Mouse (Mus musculus): Measurements from ENCODE around the gene Olfr1037. TPM values are rescaled to one million over a fixed set of nuclear protein-coding genes. Genes with fewer than 3 reads are reported as not detected.
"Not testable (repeated sequence)": the region's sequence is repeated elsewhere in the genome, so short reads cannot be mapped to it uniquely, and the experiment has no call there.

The Olfr1037 gene
- polyA plus RNA-seq (2014; fragmentation: Nextera tagmentation; extraction: Ambion mirVana), result not detected in 2 replicates

DNA sequence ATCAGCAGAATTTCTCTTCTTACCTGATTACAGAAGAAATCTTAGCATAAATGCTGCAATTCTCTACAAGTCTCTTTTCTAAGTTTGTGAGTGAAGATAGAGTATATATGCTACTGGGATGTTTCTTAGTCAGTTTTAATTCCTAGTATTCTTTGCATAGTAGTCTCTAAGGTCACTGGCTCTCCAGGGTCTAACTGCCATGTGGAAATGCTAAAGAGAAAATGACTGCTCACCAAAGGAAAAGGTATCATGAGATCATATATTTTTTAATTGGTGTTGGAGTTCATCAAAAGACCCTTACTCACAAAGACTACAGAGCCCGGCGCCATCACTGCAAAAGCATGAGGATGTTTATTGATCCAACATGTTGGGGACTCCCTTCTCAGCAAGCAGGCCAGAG is at the start of gene Olfr1037:
Gene Olfr1037 (minus strand): TSS at position 101 of the 400 bp plus-strand sequence.
- Histone ChIP-seq H3K4me2 (ENCODE audit: low read depth, low read length) (no peak within 1 kb of the TSS), H3K27me3 (ENCODE audit: control insufficient read depth, insufficient read depth, low read length) (no peaks in the 10 kb centered on the region), H3K9ac (replicated peaks; ENCODE audit: low read length) (no peak within 1 kb of the TSS), H3K9me3 (replicated peaks; ENCODE audit: control insufficient read depth, low read length) (no peaks in the 10 kb centered on the region), H3K4me1 (ENCODE audit: control insufficient read depth, insufficient read depth, low read length) (no peaks in the 10 kb centered on the region), H3K27ac (replicated peaks; ENCODE audit: low read depth, low read length) (no peak within 1 kb of the TSS), H3K36me3 (replicated peaks; ENCODE audit: control insufficient read depth, insufficient read depth, low read depth, low read length) (no peaks in the 10 kb centered on the region), H3K4me3 (ENCODE audit: low read depth, low read length) (no peak within 1 kb of the TSS)
- ATAC-seq (replicated peaks; ENCODE audit: insufficient number of reproducible peaks, low FRiP score, low TSS enrichment, low read depth) (no peak), DNase-seq (ENCODE audit: low spot score) (no peak)
- WGBS, result 80% methylated on average over 2 of the region's 2 CpGs

DNA sequence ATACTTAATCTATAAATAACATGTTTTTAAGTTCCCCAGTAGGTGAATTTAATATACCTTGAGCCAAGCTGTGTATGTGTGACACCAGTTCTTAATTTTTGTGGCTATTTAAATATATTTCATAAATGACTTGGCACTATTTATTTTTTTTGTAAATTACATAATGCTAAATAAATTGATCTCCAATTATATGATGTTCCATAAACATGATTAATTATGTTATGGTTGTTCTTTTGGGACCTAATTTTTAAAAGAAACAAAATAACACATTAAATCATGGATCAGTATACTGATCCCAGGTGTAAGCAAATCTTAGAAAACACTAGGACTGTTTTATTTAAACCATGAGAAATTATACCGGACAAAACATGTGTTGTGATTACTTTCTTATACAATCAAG is 48.6 kb upstream of the Olfr1037 start, which contains the start of gene Olfr1039:
Gene Olfr1039 (minus strand): TSS at position 101 of the 400 bp plus-strand sequence.
- no peak for DNase-seq (ENCODE audit: low spot score)
- Histone ChIP-seq H3K27me3 (ENCODE audit: control insufficient read depth, insufficient read depth, low read length) (no peaks in the 10 kb centered on the region), H3K4me1 (ENCODE audit: control insufficient read depth, insufficient read depth, low read length) (no peaks in the 10 kb centered on the region), H3K4me2 (ENCODE audit: low read depth, low read length) (no peak within 1 kb of the TSS), H3K27ac (replicated peaks; ENCODE audit: low read depth, low read length) (no peak within 1 kb of the TSS), H3K4me3 (ENCODE audit: low read depth, low read length) (no peak within 1 kb of the TSS), H3K9ac (replicated peaks; ENCODE audit: low read length) (no peak within 1 kb of the TSS), H3K9me3 (replicated peaks; ENCODE audit: control insufficient read depth, low read length) (no peaks in the 10 kb centered on the region), H3K36me3 (replicated peaks; ENCODE audit: control insufficient read depth, insufficient read depth, low read depth, low read length) (no peaks in the 10 kb centered on the region)
- no peak for ATAC-seq (replicated peaks; ENCODE audit: insufficient number of reproducible peaks, low FRiP score, low TSS enrichment, low read depth)
- WGBS, result 95% methylated on average over 1 of the region's 1 CpGs

DNA sequence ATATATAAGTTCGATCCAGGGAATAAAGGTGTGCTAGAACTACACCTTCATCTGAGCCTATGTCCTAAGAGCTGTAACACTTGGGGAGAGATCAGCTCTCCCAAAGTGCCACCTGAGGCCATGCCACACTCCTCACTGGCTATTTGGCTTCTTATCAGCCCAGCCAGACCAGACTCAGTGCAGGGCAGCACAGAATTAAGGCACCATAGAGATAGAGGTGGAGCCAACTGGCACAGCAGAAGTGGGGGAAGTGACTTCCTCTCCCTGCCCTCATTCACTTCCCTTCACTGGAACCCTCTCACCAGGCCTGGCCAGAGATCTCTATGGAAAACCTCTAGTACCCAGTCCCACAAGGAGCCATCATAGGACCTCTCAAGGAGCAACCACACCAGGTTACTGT is 6.7 kb downstream of the Olfr1037 start:
- not testable (repeated sequence) for H3K4me1 ChIP-seq (ENCODE audit: control insufficient read depth, insufficient read depth, low read length); H3K27ac ChIP-seq (replicated peaks; ENCODE audit: low read depth, low read length); H3K4me2 ChIP-seq (ENCODE audit: low read depth, low read length); H3K9ac ChIP-seq (replicated peaks; ENCODE audit: low read length); H3K36me3 ChIP-seq (replicated peaks; ENCODE audit: control insufficient read depth, insufficient read depth, low read depth, low read length); H3K27me3 ChIP-seq (ENCODE audit: control insufficient read depth, insufficient read depth, low read length); DNase-seq (ENCODE audit: low spot score); H3K4me3 ChIP-seq (ENCODE audit: low read depth, low read length); ATAC-seq (replicated peaks; ENCODE audit: insufficient number of reproducible peaks, low FRiP score, low TSS enrichment, low read depth); H3K9me3 ChIP-seq (replicated peaks; ENCODE audit: control insufficient read depth, low read length)
- 81% methylated on average over 1 of the region's 1 CpGs for WGBS

DNA sequence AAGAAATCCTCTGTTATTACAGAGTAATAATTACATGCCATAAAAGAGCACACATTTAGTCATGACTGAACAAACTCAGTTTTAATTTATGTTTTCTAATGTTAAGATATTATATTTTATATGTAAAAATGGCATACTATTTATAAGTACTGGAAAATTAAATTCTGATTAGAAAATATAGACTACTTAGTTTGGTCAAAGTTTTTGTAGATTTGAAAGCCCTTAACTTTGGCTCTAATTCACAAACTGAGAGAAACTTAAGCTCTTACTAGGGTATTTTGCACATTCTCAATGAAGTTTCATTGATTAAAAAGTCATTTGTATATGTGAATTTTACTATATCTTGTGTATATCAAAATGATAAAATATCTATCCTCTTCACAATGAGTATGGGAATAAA is 13.5 kb downstream of the Olfr1037 start, which contains the start of gene Olfr1036:
Gene Olfr1036 (plus strand): TSS at position 301 of the 400 bp plus-strand sequence.
- H3K4me3 ChIP-seq (ENCODE audit: low read depth, low read length); H3K36me3 ChIP-seq (replicated peaks; ENCODE audit: control insufficient read depth, insufficient read depth, low read depth, low read length); H3K27me3 ChIP-seq (ENCODE audit: control insufficient read depth, insufficient read depth, low read length); H3K9me3 ChIP-seq (replicated peaks; ENCODE audit: control insufficient read depth, low read length); H3K27ac ChIP-seq (replicated peaks; ENCODE audit: low read depth, low read length); H3K4me1 ChIP-seq (ENCODE audit: control insufficient read depth, insufficient read depth, low read length); DNase-seq (ENCODE audit: low spot score); H3K4me2 ChIP-seq (ENCODE audit: low read depth, low read length); ATAC-seq (replicated peaks; ENCODE audit: insufficient number of reproducible peaks, low FRiP score, low TSS enrichment, low read depth); H3K9ac ChIP-seq (replicated peaks; ENCODE audit: low read length): not testable (repeated sequence)

DNA sequence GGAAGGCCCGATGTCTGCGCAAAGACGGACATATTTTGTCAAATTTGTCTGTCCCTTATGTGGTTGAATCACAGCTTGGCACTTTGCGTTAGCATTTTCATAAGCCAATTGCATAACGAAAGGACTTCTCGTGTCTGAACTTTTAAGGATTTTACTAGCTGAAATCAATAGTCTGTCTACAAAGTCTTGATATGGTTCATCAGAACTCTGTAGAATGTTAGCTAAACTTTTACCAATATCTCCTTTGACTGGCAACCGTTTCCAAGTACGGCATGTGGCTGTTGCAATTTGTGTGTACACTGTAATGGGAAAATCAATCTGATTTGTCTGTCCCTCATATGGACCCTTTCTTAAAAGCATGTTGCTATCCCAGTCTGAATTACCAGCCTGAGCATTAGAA is 17.0 kb downstream of the Olfr1037 start:
- no peaks in the 10 kb centered on the region for H3K9me3 ChIP-seq (replicated peaks; ENCODE audit: control insufficient read depth, low read length)
- WGBS, result 96% methylated on average over 8 of the region's 8 CpGs
- H3K27ac ChIP-seq (replicated peaks; ENCODE audit: low read depth, low read length), result no peak overlapping the region
- no peak for DNase-seq (ENCODE audit: low spot score)
- no peak overlapping the region for H3K9ac ChIP-seq (replicated peaks; ENCODE audit: low read length)
- H3K4me2 ChIP-seq (ENCODE audit: low read depth, low read length), result no peak overlapping the region
- no peak overlapping the region for H3K4me3 ChIP-seq (ENCODE audit: low read depth, low read length)
- ATAC-seq (replicated peaks; ENCODE audit: insufficient number of reproducible peaks, low FRiP score, low TSS enrichment, low read depth), result no peak
- no peaks in the 10 kb centered on the region for H3K27me3 ChIP-seq (ENCODE audit: control insufficient read depth, insufficient read depth, low read length)
- no peaks in the 10 kb centered on the region for H3K4me1 ChIP-seq (ENCODE audit: control insufficient read depth, insufficient read depth, low read length)
- H3K36me3 ChIP-seq (replicated peaks; ENCODE audit: control insufficient read depth, insufficient read depth, low read depth, low read length), result no peaks in the 10 kb centered on the region

DNA sequence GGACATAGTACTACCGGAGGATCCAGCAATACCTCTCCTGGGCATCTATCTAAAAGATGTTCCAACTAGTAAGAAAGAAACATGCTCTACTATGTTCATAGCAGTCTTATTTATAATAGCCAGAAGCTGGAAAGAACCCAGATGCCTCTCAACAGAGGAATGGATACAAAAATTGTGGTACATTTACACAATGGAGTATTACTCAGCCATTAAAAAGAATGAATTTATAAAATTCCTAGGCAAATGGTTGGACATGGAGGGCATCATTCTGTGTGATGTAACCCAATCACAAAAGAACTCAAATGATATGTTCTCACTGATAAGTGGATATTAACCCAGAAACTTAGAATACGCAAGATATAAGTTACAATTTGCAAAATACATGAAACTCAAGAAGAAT is 23.4 kb downstream of the Olfr1037 start:
- H3K4me2 ChIP-seq (ENCODE audit: low read depth, low read length); H3K4me1 ChIP-seq (ENCODE audit: control insufficient read depth, insufficient read depth, low read length); ATAC-seq (replicated peaks; ENCODE audit: insufficient number of reproducible peaks, low FRiP score, low TSS enrichment, low read depth); DNase-seq (ENCODE audit: low spot score); H3K36me3 ChIP-seq (replicated peaks; ENCODE audit: control insufficient read depth, insufficient read depth, low read depth, low read length); H3K27ac ChIP-seq (replicated peaks; ENCODE audit: low read depth, low read length); H3K27me3 ChIP-seq (ENCODE audit: control insufficient read depth, insufficient read depth, low read length); H3K9ac ChIP-seq (replicated peaks; ENCODE audit: low read length); H3K9me3 ChIP-seq (replicated peaks; ENCODE audit: control insufficient read depth, low read length); H3K4me3 ChIP-seq (ENCODE audit: low read depth, low read length): not testable (repeated sequence)
- WGBS, result 89% methylated on average over 2 of the region's 2 CpGs

DNA sequence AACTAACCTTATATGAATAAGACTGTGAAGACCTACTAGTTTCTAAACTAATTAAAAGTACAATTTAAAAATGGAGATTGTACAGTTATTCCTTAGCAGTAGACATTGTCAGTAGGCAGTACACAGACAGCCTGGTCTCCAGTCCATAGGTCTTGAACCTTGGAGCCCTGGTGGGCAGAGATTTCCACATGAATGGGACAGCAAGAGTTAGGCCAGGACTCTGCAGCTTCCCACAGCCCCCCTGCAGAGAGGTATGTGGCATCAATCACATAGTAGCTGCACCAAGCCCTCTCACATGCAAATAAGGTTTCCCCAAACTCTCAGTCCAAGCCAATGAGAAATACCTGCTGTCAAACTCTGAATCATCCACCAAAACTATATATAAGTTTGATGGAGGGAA is 36.4 kb downstream of the Olfr1037 start:
- ATAC-seq (replicated peaks; ENCODE audit: insufficient number of reproducible peaks, low FRiP score, low TSS enrichment, low read depth); DNase-seq (ENCODE audit: low spot score); H3K4me3 ChIP-seq (ENCODE audit: low read depth, low read length); H3K36me3 ChIP-seq (replicated peaks; ENCODE audit: control insufficient read depth, insufficient read depth, low read depth, low read length); H3K4me1 ChIP-seq (ENCODE audit: control insufficient read depth, insufficient read depth, low read length); H3K9ac ChIP-seq (replicated peaks; ENCODE audit: low read length); H3K27ac ChIP-seq (replicated peaks; ENCODE audit: low read depth, low read length); H3K4me2 ChIP-seq (ENCODE audit: low read depth, low read length); H3K9me3 ChIP-seq (replicated peaks; ENCODE audit: control insufficient read depth, low read length); H3K27me3 ChIP-seq (ENCODE audit: control insufficient read depth, insufficient read depth, low read length): not testable (repeated sequence)

DNA sequence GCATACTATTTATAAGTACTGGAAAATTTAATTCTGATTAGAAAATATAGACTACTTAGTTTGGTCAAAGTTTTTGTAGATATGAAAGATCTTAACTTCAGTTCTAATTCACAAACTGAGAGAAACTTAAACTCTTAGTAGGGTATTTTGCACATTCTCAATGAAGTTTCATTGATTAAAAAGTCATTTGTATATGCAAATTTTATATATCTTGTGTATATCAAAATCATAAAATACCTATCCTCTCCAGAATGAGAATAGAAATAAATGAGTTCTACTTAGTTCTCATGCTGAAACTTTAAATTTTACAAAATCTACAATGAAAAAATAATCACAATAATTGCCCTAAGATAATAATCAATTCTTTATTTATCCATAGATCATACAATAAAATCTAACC is 41.6 kb downstream of the Olfr1037 start, which contains the start of gene Olfr1034:
Gene Olfr1034 (plus strand): TSS at position 301 of the 400 bp plus-strand sequence.
- H3K4me1 ChIP-seq (ENCODE audit: control insufficient read depth, insufficient read depth, low read length), result no peaks in the 10 kb centered on the region
- no peak within 1 kb of the TSS for H3K4me3 ChIP-seq (ENCODE audit: low read depth, low read length)
- no peak within 1 kb of the TSS for H3K9ac ChIP-seq (replicated peaks; ENCODE audit: low read length)
- no peak within 1 kb of the TSS for H3K4me2 ChIP-seq (ENCODE audit: low read depth, low read length)
- DNase-seq (ENCODE audit: low spot score), result no peak
- H3K36me3 ChIP-seq (replicated peaks; ENCODE audit: control insufficient read depth, insufficient read depth, low read depth, low read length), result no peaks in the 10 kb centered on the region
- H3K27ac ChIP-seq (replicated peaks; ENCODE audit: low read depth, low read length), result no peak within 1 kb of the TSS
- H3K9me3 ChIP-seq (replicated peaks; ENCODE audit: control insufficient read depth, low read length), result no peaks in the 10 kb centered on the region
- ATAC-seq (replicated peaks; ENCODE audit: insufficient number of reproducible peaks, low FRiP score, low TSS enrichment, low read depth), result no peak
- no peaks in the 10 kb centered on the region for H3K27me3 ChIP-seq (ENCODE audit: control insufficient read depth, insufficient read depth, low read length)

Data from embryonic facial prominence, embryonic 11.5 days (tissue).